Mouse (Mus musculus) kidney, adult 8-10 months (tissue): ENCODE data around the gene Cdkn2aipnl.
A peak's percentile ranks its signal among the peaks of the same experiment; 100 is the strongest.

Source experiments
- DNase-seq, 2 experiments: peaks; one replicate each; pipeline ENCODE4 v3.0.0; 2022

Gene Cdkn2aipnl

GRCm38 (mm10) chr11:51967443-51968401, at the start of gene Cdkn2aipnl:
Gene Cdkn2aipnl, plus strand, starts transcription at chr11:51967661.
- DNase-seq = peak; percentile 93 to 96

GRCm38 (mm10) chr11:51917951-51918350, 49.5 kb upstream of the Cdkn2aipnl start:
- no peak for DNase-seq

- DNase-seq = no peak
These were observed 48.9 kb upstream of the Cdkn2aipnl start for GRCm38 (mm10) chr11:51918576-51918975.

- DNase-seq = peak in 1 of 2 experiments; percentile 51
These were observed 45.9 kb upstream of the Cdkn2aipnl start for GRCm38 (mm10) chr11:51921355-51922125.

GRCm38 (mm10) chr11:51922421-51922841, 45.0 kb upstream of the Cdkn2aipnl start:
- DNase-seq = no peak

- DNase-seq = no peak
These were observed 41.9 kb upstream of the Cdkn2aipnl start for GRCm38 (mm10) chr11:51925595-51925994.

- no peak for DNase-seq
These were observed 41.1 kb upstream of the Cdkn2aipnl start for GRCm38 (mm10) chr11:51926385-51926784.

GRCm38 (mm10) chr11:51927106-51927505, 40.4 kb upstream of the Cdkn2aipnl start:
- DNase-seq = no peak

- no peak for DNase-seq
These were observed 36.3 kb upstream of the Cdkn2aipnl start for GRCm38 (mm10) chr11:51931138-51931537.

GRCm38 (mm10) chr11:51931790-51932189, 35.7 kb upstream of the Cdkn2aipnl start:
- DNase-seq = peak in 1 of 2 experiments; percentile 43

- DNase-seq = no peak
These were observed 33.2 kb upstream of the Cdkn2aipnl start for GRCm38 (mm10) chr11:51934230-51934629.

- DNase-seq = no peak
These were observed 31.6 kb upstream of the Cdkn2aipnl start for GRCm38 (mm10) chr11:51935636-51936434.

- DNase-seq = peak; percentile 60 to 68
These were observed 30.1 kb upstream of the Cdkn2aipnl start for GRCm38 (mm10) chr11:51937361-51937781.

- DNase-seq = no peak
These were observed 28.5 kb upstream of the Cdkn2aipnl start for GRCm38 (mm10) chr11:51938817-51939589.

- DNase-seq = no peak
These were observed 27.9 kb upstream of the Cdkn2aipnl start for GRCm38 (mm10) chr11:51939590-51939955.

- DNase-seq = peak in 1 of 2 experiments; percentile 27
These were observed 26.9 kb upstream of the Cdkn2aipnl start for GRCm38 (mm10) chr11:51940511-51940955.

- DNase-seq = no peak
These were observed 24.6 kb upstream of the Cdkn2aipnl start for GRCm38 (mm10) chr11:51942602-51943499.

GRCm38 (mm10) chr11:51943500-51943841, 24.0 kb upstream of the Cdkn2aipnl start:
- DNase-seq = no peak

- DNase-seq = no peak
These were observed 23.2 kb upstream of the Cdkn2aipnl start for GRCm38 (mm10) chr11:51944239-51944638.

- no peak for DNase-seq
These were observed 21.9 kb upstream of the Cdkn2aipnl start for GRCm38 (mm10) chr11:51945548-51945947.

- no peak for DNase-seq
These were observed 21.3 kb upstream of the Cdkn2aipnl start for GRCm38 (mm10) chr11:51946144-51946543.
